Mouse (Mus musculus): Measurements from ENCODE around the gene Rps26.
A peak's percentile ranks its signal among the peaks of the same experiment; 100 is the strongest.

The Rps26 gene

GRCm38 (mm10) chr10:128612433-128613153 lies 14.0 kb downstream of the Rps26 start:
- peak in 1 of 2 experiments; percentile 44 for DNase-seq (ENCODE audit: low read depth in 1 of 2, low spot score in 2 of 2)

- no peak for DNase-seq (ENCODE audit: low read depth in 1 of 2, low spot score in 2 of 2)
Observed at GRCm38 (mm10) chr10:128606483-128606882, 20.1 kb downstream of the Rps26 start.

GRCm38 (mm10) chr10:128602470-128603128 lies 23.9 kb downstream of the Rps26 start:
- no peak for DNase-seq (ENCODE audit: low read depth in 1 of 2, low spot score in 2 of 2)

GRCm38 (mm10) chr10:128601499-128601898 lies 25.0 kb downstream of the Rps26 start:
- no peak for DNase-seq (ENCODE audit: low read depth in 1 of 2, low spot score in 2 of 2)

GRCm38 (mm10) chr10:128598476-128598875 lies 28.1 kb downstream of the Rps26 start:
- DNase-seq (ENCODE audit: low read depth in 1 of 2, low spot score in 2 of 2): no peak

GRCm38 (mm10) chr10:128592797-128593196 lies 33.8 kb downstream of the Rps26 start:
- DNase-seq (ENCODE audit: low read depth in 1 of 2, low spot score in 2 of 2): no peak

GRCm38 (mm10) chr10:128591436-128591835 lies 35.1 kb downstream of the Rps26 start:
- DNase-seq (ENCODE audit: low read depth in 1 of 2, low spot score in 2 of 2): no peak

GRCm38 (mm10) chr10:128590193-128590690 lies 36.3 kb downstream of the Rps26 start:
- no peak for DNase-seq (ENCODE audit: low read depth in 1 of 2, low spot score in 2 of 2)

- no peak for DNase-seq (ENCODE audit: low read depth in 1 of 2, low spot score in 2 of 2)
Observed at GRCm38 (mm10) chr10:128589464-128590192, 36.9 kb downstream of the Rps26 start, which contains the start of gene Erbb3. Gene Erbb3 (minus strand): TSS chr10:128589652.

GRCm38 (mm10) chr10:128588775-128589463 lies 37.6 kb downstream of the Rps26 start:
- DNase-seq (ENCODE audit: low read depth in 1 of 2, low spot score in 2 of 2): no peak

- DNase-seq (ENCODE audit: low read depth in 1 of 2, low spot score in 2 of 2): no peak
Observed at GRCm38 (mm10) chr10:128588136-128588535, 38.4 kb downstream of the Rps26 start.

GRCm38 (mm10) chr10:128587697-128588096 lies 38.9 kb downstream of the Rps26 start:
- no peak for DNase-seq (ENCODE audit: low read depth in 1 of 2, low spot score in 2 of 2)

GRCm38 (mm10) chr10:128587120-128587519 lies 39.4 kb downstream of the Rps26 start:
- DNase-seq (ENCODE audit: low read depth in 1 of 2, low spot score in 2 of 2): no peak

GRCm38 (mm10) chr10:128586546-128586945 lies 40.0 kb downstream of the Rps26 start:
- DNase-seq (ENCODE audit: low read depth in 1 of 2, low spot score in 2 of 2): no peak

GRCm38 (mm10) chr10:128584386-128584785 lies 42.2 kb downstream of the Rps26 start:
- no peak for DNase-seq (ENCODE audit: low read depth in 1 of 2, low spot score in 2 of 2)

GRCm38 (mm10) chr10:128583644-128584043 lies 42.9 kb downstream of the Rps26 start:
- DNase-seq (ENCODE audit: low read depth in 1 of 2, low spot score in 2 of 2): no peak

GRCm38 (mm10) chr10:128579731-128580130 lies 46.8 kb downstream of the Rps26 start:
- DNase-seq (ENCODE audit: low read depth in 1 of 2, low spot score in 2 of 2): no peak

- DNase-seq (ENCODE audit: low read depth in 1 of 2, low spot score in 2 of 2): no peak
Observed at GRCm38 (mm10) chr10:128579298-128579697, 47.2 kb downstream of the Rps26 start.

- DNase-seq (ENCODE audit: low read depth in 1 of 2, low spot score in 2 of 2): no peak
Observed at GRCm38 (mm10) chr10:128578330-128578729, 48.2 kb downstream of the Rps26 start.

GRCm38 (mm10) chr10:128575063-128575462 lies 51.5 kb downstream of the Rps26 start:
- DNase-seq (ENCODE audit: low read depth in 1 of 2, low spot score in 2 of 2): no peak

Data from monocyte, adult 2 months (primary cell).